ENCODE assay signal across 8 mouse cellular contexts in genomic region chr5:111761574-111761973, GRCm38 (mm10). TPM values are rescaled to one million over a fixed set of nuclear protein-coding genes. Genes with fewer than 3 reads are reported as not detected.
DNase-seq lines count a peak whose midpoint lies in the region; ATAC-seq and TF ChIP-seq lines count a peak whose summit lies in the region.

No protein-coding gene starts in this region.

- H3K36me3 ChIP-seq in lung, embryonic 14.5 days (ENCODE audit: insufficient read depth), result no peaks in the 10 kb centered on the region
- no peaks in the 10 kb centered on the region for H3K36me3 ChIP-seq in forebrain, embryonic 14.5 days (ENCODE audit: control insufficient read depth, insufficient read depth, low read length)
- no peaks in the 10 kb centered on the region for H3K36me3 ChIP-seq in limb, embryonic 12.5 days
- no peaks in the 10 kb centered on the region for H3K36me3 ChIP-seq in small intestine, adult 2 months (ENCODE audit: control insufficient read depth, insufficient read depth, low read length)

- no peak for TF ChIP-seq CTCF in lung, embryonic 14.5 days (IDR thresholded peaks at IDR 0.05; ENCODE audit: low read depth)
- TF ChIP-seq CTCF in small intestine, adult 2 months (IDR thresholded peaks at IDR 0.05; ENCODE audit: extremely low read depth, insufficient read length, insufficient replicate concordance, low read depth, low read length), result no peak

- no peaks in the 10 kb centered on the region for H3K27me3 ChIP-seq in lung, embryonic 14.5 days (ENCODE audit: insufficient read depth, low read length)
- no peaks in the 10 kb centered on the region for H3K27me3 ChIP-seq in forebrain, embryonic 14.5 days (replicated peaks; ENCODE audit: control insufficient read depth, insufficient read depth, low read length)
- peaks cover 81% of the 10 kb centered on the region for H3K27me3 ChIP-seq in limb, embryonic 12.5 days
- no peaks in the 10 kb centered on the region for H3K27me3 ChIP-seq in small intestine, adult 2 months (ENCODE audit: control insufficient read depth, insufficient read depth, low read length)

- TF ChIP-seq POLR2A in small intestine, adult 2 months (IDR thresholded peaks at IDR 0.05; ENCODE audit: low read depth, low read length), result no peak

- H3K4me1 ChIP-seq in lung, embryonic 14.5 days (ENCODE audit: insufficient read depth), result peaks cover 10% of the 10 kb centered on the region; the same call in 1 of the 2 replicates
- H3K4me1 ChIP-seq in forebrain, embryonic 14.5 days (ENCODE audit: control insufficient read depth, insufficient read depth, low read length), result peaks cover 29% of the 10 kb centered on the region
- peaks cover 18% of the 10 kb centered on the region for H3K4me1 ChIP-seq in limb, embryonic 12.5 days (replicated peaks)
- no peaks in the 10 kb centered on the region for H3K4me1 ChIP-seq in small intestine, adult 2 months (ENCODE audit: control insufficient read depth, insufficient read depth, insufficient read length, low read length)

- no peaks in the 10 kb centered on the region for H3K9me3 ChIP-seq in lung, embryonic 14.5 days (ENCODE audit: low read depth, low read length)
- H3K9me3 ChIP-seq in forebrain, embryonic 14.5 days (replicated peaks; ENCODE audit: control insufficient read depth, low read length), result no peaks in the 10 kb centered on the region; the same call in 1 of the 2 replicates
- H3K9me3 ChIP-seq in limb, embryonic 12.5 days, result no peaks in the 10 kb centered on the region

- under 1% methylated on average over 12 of the region's 12 CpGs for WGBS in lung, embryonic 14.5 days
- WGBS in forebrain, embryonic 14.5 days, result under 1% methylated on average over 12 of the region's 12 CpGs
- WGBS in limb, embryonic 12.5 days, result 1% methylated on average over 12 of the region's 12 CpGs
- WGBS in small intestine, adult 2 months, result 2% methylated on average over 12 of the region's 12 CpGs

- peak overlapping the region; percentile 68 for H3K4me2 ChIP-seq in lung, embryonic 14.5 days
- H3K4me2 ChIP-seq in forebrain, embryonic 14.5 days (ENCODE audit: low read length), result peak overlapping the region; percentile 64
- H3K4me2 ChIP-seq in limb, embryonic 12.5 days, result peak overlapping the region; percentile 49

- DNase-seq in lung, embryonic 14.5 days, result peak; percentile 67
- DNase-seq in lung, postnatal 25 days (ENCODE audit: low spot score), result no peak
- DNase-seq in forebrain, embryonic 14.5 days (ENCODE audit: low spot score), result peak; percentile 89
- DNase-seq in cerebellum, adult 18-20 months, result no peak
- no peak for DNase-seq in thymus, postnatal 14 days
- no peak for DNase-seq in frontal cortex, postnatal 14 days (ENCODE audit: low spot score in 2 of 2)

- H3K9ac ChIP-seq in lung, embryonic 14.5 days, result peak overlapping the region; percentile 40; the same call in 1 of the 2 replicates
- peak overlapping the region; percentile 63 for H3K9ac ChIP-seq in forebrain, embryonic 14.5 days (ENCODE audit: low read length)
- no peak overlapping the region for H3K9ac ChIP-seq in limb, embryonic 12.5 days (replicated peaks)

- peak overlapping the region; percentile 29 for H3K4me3 ChIP-seq in lung, embryonic 14.5 days (ENCODE audit: low read depth, low read length)
- H3K4me3 ChIP-seq in forebrain, embryonic 14.5 days (ENCODE audit: low read depth, low read length), result peak overlapping the region; percentile 25
- peak overlapping the region; percentile 17 for H3K4me3 ChIP-seq in limb, embryonic 12.5 days (replicated peaks)
- H3K4me3 ChIP-seq in small intestine, adult 2 months (ENCODE audit: low read depth, low read length), result peak overlapping the region; percentile 32; the same call in 1 of the 2 replicates

- peak overlapping the region; percentile 62; the same call in 1 of the 2 replicates for H3K27ac ChIP-seq in lung, embryonic 14.5 days (ENCODE audit: low read depth)
- peak overlapping the region; percentile 95 for H3K27ac ChIP-seq in forebrain, embryonic 14.5 days (ENCODE audit: low read depth, low read length)
- no peak overlapping the region for H3K27ac ChIP-seq in limb, embryonic 12.5 days
- no peak overlapping the region for H3K27ac ChIP-seq in small intestine, adult 2 months (ENCODE audit: insufficient read depth, low read depth, low read length)

- peak; percentile 41; the same call in 1 of the 2 replicates for ATAC-seq in lung, embryonic 14.5 days (ENCODE audit: insufficient read depth)
- ATAC-seq in forebrain, embryonic 14.5 days, result peak; percentile 66
- no peak for ATAC-seq in limb, embryonic 12.5 days (ENCODE audit: insufficient number of reproducible peaks, insufficient read depth, low FRiP score, low TSS enrichment, low read depth)

RNA-seq across cellular contexts. Expression of gene Gm26897, which starts 27.9 kb away (rescaled TPM):
- not detected in 2 replicates for polyA plus RNA-seq in lung, embryonic 14.5 days (2014; fragmentation: Nextera tagmentation; extraction: Ambion mirVana)
- polyA plus RNA-seq in forebrain, embryonic 14.5 days (2014; fragmentation: Nextera tagmentation; extraction: Ambion mirVana), result not detected in 2 replicates
- not detected in 2 replicates for polyA plus RNA-seq in limb, embryonic 12.5 days (2016; fragmentation: Nextera tagmentation; extraction: Ambion mirVana)
- polyA plus RNA-seq in small intestine, adult 2 months (2012; rRNA removed), result not detected in 2 replicates

Comparison
In these comparisons a context has a peak if more than half of its experiments do, and no peak if none do; other contexts are left out.
1. DNase-seq: peak in lung, embryonic 14.5 days (single experiment) and forebrain, embryonic 14.5 days (single experiment); none in lung, postnatal 25 days (single experiment), cerebellum, adult 18-20 months (0 of 2), thymus, postnatal 14 days (single experiment) and frontal cortex, postnatal 14 days (0 of 2).
2. H3K27ac ChIP-seq: peak in lung, embryonic 14.5 days (single experiment) and forebrain, embryonic 14.5 days (single experiment); none in limb, embryonic 12.5 days (single experiment) and small intestine, adult 2 months (single experiment).
3. Peak in every context shown above with its lines, with median percentiles within 50 percentile points of each other: H3K4me2 ChIP-seq and H3K4me3 ChIP-seq.